Mouse (Mus musculus) bone marrow, adult 2 months (tissue): Measurements from ENCODE around the gene Traf1.

Experiments used
- CTCF ChIP-seq: fragments of 200-500 bp; IDR thresholded peaks from 2 replicates; pipeline ENCODE4 v1.5.1; 2011; ENCODE audit warnings: low read length, control low read depth; ENCODE audit not compliant: control insufficient read depth, insufficient read depth
- POLR2A ChIP-seq: fragments of 200-500 bp; IDR thresholded peaks from 2 replicates; pipeline ENCODE4 v1.6.1; 2011; ENCODE audit warnings: low read depth, mild to moderate bottlenecking, control low read depth, low read length, borderline replicate concordance; ENCODE audit not compliant: control insufficient read depth

- TF ChIP-seq CTCF (no peak), POLR2A (no peak)
Observed at GRCm38 (mm10) chr2:34941061-34941675, 20.4 kb downstream of the Traf1 start.
